Mouse (Mus musculus) induced T-regulatory cell, adult 2 months (primary cell): ENCODE results near the gene Klk1b1.
"Not testable (repeated sequence)": the region's sequence is repeated elsewhere in the genome, so short reads cannot be mapped to it uniquely, and the experiment has no call there.

ENCODE experiments used
- DNase-seq: peaks from one replicate; pipeline ENCODE4 v3.0.0-alpha.2; 2012; ENCODE audit warnings: low read depth

Gene Klk1b1

DNA sequence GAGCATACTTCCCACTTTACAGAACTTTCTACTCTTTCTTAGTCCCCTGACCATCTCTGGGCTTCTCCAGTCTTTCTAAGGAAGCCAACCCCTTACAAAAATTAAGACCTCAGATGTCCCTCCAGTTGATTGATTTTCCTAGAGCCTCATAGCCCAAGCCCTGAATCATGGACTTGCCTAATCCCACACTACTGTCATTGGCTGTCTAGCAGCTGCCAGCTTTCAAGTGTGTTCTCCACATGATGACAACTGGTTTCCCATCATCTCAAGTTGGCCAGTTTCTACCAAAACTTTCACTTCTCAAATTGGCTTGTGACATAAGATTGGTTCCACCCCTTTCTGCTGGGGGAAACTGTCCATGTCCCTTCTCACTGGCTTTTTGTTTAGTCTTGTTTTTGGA, 38.3 kb downstream of the Klk1b1 start:
- DNase-seq: no peak

DNA sequence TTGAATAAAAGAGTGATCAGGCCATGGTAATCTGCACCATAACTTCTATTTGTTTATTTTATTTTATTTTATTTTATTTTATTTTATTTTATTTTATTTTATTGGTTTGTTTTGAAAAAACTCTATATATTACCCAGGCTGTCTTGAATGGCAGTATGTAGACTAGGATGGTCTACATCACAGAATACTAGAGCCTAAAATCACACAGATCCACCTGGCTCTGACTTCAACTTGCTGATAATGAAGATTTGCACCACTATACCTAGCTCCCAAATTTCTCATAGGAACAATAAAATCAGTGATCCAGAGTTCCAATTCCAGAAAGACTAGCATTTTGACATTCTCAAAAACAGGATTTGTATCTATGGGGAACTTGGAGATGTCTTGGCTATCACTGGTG, 45.3 kb downstream of the Klk1b1 start, which contains the start of gene Klk1b26:
Klk1b26 (plus strand) TSS at position 301 of the 400 bp plus-strand sequence.
- DNase-seq: not testable (repeated sequence)

DNA sequence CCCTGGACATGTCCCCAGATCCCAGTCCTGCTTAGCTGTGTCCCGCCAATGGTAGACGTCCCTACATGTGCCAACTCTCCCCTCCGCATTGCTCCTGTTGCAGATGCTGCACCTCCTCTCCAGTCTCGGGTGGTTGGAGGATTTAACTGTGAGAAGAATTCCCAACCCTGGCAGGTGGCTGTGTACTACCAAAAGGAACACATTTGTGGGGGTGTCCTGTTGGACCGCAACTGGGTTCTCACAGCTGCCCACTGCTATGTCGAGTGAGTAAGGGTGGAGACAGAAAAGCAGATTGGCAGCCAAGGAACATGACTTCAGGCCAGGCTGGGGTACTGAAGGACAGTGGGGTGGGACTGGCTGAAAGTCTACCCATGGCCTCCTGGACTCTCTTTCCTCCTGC, 48.1 kb downstream of the Klk1b1 start:
- DNase-seq: not testable (repeated sequence)

DNA sequence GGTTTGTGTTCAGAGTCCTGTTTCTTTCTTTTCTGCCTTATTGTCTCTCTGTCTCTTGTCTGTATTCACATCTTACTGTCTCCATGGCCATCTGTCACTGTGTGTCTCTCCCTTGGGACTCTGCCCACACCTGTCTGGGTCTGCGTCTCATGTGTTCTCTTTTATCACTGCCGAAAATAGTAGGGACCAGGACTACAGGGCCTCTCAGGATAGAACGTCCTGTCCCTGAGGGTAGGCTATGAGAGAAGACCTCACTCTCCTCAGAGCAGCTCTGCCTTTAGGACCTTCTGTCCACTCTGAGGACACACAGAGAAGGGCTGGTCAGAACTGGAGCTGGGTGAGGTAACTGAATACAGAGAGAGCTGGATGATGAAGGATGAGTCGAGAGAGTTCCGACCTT, 48.5 kb downstream of the Klk1b1 start:
- DNase-seq: no peak
